Mouse (Mus musculus) large intestine, adult 2 months (tissue): Measurements from ENCODE around the gene Il12rb1. TPM values are rescaled to one million over a fixed set of nuclear protein-coding genes. Genes with fewer than 3 reads are reported as not detected.

Source experiments
- DNase-seq: peaks from one replicate; pipeline ENCODE4 v3.0.0-alpha.2; 2012; ENCODE audit warnings: low read depth, low spot score
- WGBS: fragments of 180-500 bp; shearing (Covaris S2); methylation state at CpG from one replicate; pipeline ENCODE4 v1.1.7; 2018; 5-methylcytosine and 5-hydroxymethylcytosine counted together
- polyA plus RNA-seq: library from polyadenylated mRNA; depleted of rRNA; stranded (reverse); fragments of >200 nt; gene quantifications from 2 replicates; pipeline ENCODE4 v1.2.3, GENCODE M21; 2012

The Il12rb1 gene
- polyA plus RNA-seq, 1 experiment = 2.4 TPM

DNA sequence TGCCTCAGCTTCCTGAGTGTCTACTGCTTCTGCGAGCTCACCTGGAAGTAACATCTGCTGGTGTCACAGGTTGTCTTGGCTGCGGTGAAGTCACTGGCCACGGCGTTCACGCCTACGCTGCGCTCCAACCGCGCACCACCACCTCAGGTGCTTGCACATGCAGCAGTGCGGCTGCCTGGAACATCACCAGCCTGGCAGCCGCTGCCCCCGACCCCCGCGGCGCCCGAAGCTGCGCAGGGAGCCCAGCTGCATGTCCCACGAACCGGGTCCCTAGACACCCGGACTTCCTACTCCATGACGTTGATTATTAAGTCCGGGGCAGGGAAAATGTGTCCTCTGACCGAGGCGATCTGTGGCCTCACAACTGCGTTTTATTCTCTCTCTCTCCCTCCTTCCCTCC, 34.2 kb downstream of the Il12rb1 start:
- no peak for DNase-seq
- WGBS = 86% methylated on average over 25 of the region's 25 CpGs

DNA sequence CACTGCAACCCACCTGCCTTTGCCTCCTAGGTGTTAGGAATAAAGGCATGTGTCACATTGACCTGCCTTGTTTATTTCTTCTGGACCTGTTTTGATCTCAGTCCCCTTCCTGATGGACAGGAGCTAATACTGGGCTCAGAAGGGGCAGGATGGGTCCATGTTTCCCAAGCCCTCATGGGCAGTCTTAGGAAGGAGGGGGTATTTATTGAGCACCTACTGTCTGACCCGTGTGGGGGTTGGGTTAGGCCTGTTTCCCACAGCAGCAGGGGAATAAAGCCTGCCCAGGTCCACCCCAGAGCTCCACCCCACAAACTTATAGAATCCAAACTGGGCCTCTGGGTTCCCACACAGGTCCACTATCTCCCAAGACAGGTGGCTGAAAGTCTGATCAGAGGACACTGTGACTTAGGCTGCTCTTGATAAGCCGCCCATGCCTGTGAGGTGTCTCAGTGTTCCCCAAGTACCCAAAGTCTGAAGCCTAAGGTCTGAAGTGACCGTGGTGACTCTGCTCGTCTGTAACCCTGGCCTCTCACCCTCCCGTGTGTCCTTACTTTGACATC, 35.0 kb downstream of the Il12rb1 start:
- WGBS = 90% methylated on average over 5 of the region's 5 CpGs

DNA sequence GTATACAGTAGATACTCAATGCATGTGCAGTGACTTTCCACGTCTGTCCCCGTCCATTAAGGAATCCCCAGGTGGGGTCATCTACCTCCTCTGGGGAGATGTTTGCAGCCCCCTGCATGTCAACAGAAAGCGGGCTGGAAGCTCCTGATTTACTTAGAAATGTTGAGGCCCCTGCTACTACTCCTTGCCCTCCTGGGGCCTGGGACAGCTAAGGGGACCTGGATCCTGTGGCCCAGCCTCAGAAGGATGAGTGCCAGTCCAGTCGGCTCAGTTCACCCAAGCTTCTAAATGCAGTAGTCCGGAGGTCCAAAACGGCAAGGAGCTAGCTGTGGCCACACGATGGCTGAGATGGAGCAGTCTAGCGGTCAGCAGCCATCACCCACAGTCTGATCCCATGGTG, 35.7 kb downstream of the Il12rb1 start:
- DNase-seq = no peak
- WGBS = 91% methylated on average over 8 of the region's 8 CpGs

More for the DNA sequence above, 35.0 kb downstream of the Il12rb1 start:
- no peak for DNase-seq

- DNase-seq = no peak
- 4% methylated on average over 6 of the region's 6 CpGs for WGBS
These were observed 36.3 kb downstream of the Il12rb1 start for GRCm38 (mm10) chr8:70844523-70844922.

DNA sequence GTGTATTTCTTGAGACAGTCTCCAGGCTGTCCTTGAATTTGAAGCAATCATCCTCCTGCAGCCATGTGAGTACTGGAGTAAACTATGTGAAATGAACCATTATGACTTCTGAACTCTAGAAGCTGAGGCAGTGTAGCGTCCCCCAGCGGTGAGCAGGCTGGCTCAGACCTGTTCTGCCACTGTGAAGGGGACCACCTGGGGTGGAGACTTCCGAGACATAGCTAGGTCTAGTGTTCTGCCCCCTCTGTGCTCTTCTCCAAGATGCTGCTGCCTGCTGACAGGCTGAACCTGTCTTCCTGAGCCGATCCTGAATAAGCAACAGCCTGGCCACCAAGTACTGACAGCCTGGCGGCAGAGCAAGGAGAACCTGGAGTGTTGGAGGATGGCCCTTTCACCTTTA, 36.9 kb downstream of the Il12rb1 start:
- no peak for DNase-seq
- WGBS = 50% methylated on average over 5 of the region's 5 CpGs

DNA sequence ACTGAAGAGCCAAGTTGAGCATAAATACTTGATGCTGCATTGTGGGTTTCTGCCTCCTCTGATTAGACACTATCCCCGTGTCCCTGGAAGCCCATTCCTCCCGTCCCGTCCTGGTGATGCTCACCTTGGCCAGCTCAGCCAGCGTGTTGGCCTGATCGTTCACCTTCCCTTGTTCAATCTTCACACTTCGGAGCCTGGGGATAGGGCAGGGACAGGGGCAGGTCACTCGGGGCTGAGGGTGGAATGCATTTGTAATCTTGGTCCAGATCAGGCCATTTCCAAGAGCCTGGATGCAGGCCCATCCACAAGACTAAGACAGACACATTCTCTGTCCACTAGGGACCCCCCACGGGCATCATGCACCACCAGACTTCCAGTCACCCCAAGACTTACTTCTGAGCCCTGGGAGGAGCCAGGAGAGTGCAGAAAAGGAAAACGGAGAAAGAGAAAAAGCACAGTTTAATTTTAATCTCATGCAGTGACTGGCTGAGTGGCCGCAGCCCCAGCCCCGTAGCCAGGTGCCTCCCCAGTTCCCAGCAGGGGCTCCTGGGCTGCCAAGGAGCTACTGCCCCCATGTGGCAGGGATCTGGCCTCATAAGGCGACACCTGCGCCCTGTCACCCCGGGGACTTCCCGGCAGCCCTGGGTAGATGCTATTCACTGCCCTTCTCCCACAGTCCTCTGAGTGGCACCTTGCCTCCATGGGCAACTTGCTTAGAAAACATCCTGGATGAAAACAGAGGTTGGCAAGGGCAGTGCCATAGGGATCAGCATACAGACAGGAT, 38.3 kb downstream of the Il12rb1 start:
- DNase-seq = no peak
- WGBS = 45% methylated on average over 15 of the region's 15 CpGs

- WGBS = 61% methylated on average over 3 of the region's 3 CpGs
- DNase-seq = no peak
These were observed 41.2 kb downstream of the Il12rb1 start for GRCm38 (mm10) chr8:70849333-70849990.

- WGBS = 62% methylated on average over 7 of the region's 7 CpGs
- no peak for DNase-seq
These were observed 42.0 kb downstream of the Il12rb1 start for GRCm38 (mm10) chr8:70850132-70850845.

- WGBS = 91% methylated on average over 4 of the region's 4 CpGs
- no peak for DNase-seq
These were observed 42.7 kb downstream of the Il12rb1 start for GRCm38 (mm10) chr8:70850947-70851346.

DNA sequence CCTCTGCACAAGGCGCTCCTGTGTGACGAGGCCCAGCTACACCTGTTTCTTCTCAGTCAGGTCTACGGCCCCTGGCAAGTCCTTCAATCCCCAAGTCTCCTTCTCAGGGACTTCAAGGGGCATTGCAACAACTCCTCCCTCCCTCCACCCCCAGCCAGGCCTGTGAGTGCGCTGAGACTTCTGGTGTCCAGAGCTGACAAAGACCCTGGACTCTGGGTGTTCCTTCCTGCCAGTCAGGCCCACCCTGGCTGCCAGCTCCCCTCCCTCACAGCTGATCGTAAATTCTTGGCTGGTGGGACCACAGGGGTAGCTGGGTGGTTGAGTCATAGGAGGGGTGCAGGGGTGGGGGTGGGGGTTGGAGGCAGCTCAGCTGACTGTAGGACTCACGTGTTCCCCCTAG, 43.6 kb downstream of the Il12rb1 start:
- DNase-seq = no peak
- WGBS = 58% methylated on average over 6 of the region's 6 CpGs

GRCm38 (mm10) chr8:70852595-70853231, 44.5 kb downstream of the Il12rb1 start:
- DNase-seq = no peak
- WGBS = 88% methylated on average over 41 of the region's 41 CpGs

- WGBS = 67% methylated on average over 2 of the region's 2 CpGs
- DNase-seq = no peak
These were observed 45.6 kb downstream of the Il12rb1 start for GRCm38 (mm10) chr8:70853863-70854262.

DNA sequence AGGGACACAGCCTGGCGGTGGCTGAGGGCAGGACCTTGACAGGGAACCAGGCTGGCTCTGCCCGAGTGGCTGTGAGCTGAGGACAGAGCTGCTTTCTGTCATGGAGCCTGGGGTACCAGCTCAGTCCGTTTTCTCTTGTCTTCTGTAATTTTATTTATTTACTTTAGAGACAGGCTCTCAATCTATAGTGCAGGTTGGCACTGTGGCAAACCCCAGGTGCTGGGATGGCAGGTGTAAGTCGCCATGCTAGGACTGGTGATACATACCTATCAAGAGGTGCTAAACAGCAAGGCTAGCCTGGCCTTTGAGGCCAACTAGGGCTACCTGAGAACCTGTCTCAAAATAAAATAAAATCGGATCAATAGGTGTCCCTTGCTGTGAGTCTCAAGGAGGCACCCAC, 47.8 kb downstream of the Il12rb1 start:
- no peak for DNase-seq
- 71% methylated on average over 5 of the region's 5 CpGs for whole genome bisulfite sequencing

GRCm38 (mm10) chr8:70856541-70857197, 48.4 kb downstream of the Il12rb1 start:
- WGBS = 6% methylated on average over 33 of the region's 33 CpGs
- no peak for DNase-seq

DNA sequence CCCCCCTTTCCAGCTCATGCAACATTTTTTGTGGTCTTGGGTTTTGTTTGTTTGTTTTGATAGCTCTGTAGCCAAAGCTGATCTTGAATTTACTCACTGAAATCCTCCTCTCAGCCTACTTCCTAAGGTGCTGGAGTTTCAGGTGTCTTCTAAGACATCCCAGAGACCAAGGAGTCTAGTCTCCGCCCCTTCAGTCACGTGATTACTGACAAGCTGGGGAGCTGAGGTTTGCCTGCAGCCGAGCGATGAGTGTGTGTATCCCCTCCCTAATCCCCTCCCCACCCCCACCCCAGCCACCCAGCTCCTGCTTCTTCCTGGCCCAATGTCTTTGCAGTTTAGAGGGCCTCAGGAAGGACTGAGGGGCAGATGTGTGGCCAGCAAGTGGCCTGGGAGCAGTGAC, 49.3 kb downstream of the Il12rb1 start:
- WGBS = 56% methylated on average over 4 of the region's 4 CpGs
- DNase-seq = no peak

- DNase-seq = no peak
- WGBS = 2% methylated on average over 55 of the region's 55 CpGs
These were observed 54.8 kb downstream of the Il12rb1 start, which contains the start of gene Kcnn1 for GRCm38 (mm10) chr8:70862824-70863641. Kcnn1 (minus strand) TSS chr8:70863258.

- WGBS = 3% methylated on average over 45 of the region's 46 CpGs
These were observed 55.9 kb downstream of the Il12rb1 start for GRCm38 (mm10) chr8:70863956-70864711.

DNA sequence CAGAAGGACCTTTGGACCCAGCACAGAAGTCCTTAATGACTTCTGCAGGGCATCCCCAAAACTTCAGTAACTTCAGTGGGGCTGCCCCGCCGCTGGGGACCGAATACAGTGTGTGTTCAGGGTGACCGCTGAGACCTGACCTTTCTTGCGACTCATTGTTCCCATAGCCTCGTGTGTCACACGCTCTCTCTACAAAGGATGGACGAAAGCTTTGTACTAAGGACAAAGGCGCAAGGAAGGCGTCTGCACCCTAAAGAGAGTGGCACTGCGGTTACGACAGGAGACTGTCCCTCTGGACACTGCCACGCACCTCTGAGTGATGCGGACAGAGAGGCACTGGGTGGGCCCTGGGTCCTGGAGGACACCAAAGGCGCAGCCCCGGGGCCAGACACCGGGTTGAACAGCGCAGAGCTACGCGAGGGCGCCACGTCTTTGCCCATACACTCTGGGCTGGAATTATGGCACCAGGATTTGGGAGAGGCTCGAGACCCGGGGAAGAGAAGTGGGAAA, 56.5 kb downstream of the Il12rb1 start:
- 5% methylated on average over 24 of the region's 24 CpGs for WGBS

More at GRCm38 (mm10) chr8:70863956-70864711, 55.9 kb downstream of the Il12rb1 start:
- no peak for DNase-seq

More for the DNA sequence above, 56.5 kb downstream of the Il12rb1 start:
- no peak for DNase-seq
